Mouse (Mus musculus) frontal cortex, adult (tissue): ENCODE data around the gene Gm43552.
A peak's percentile ranks its signal among the peaks of the same experiment; 100 is the strongest.
"Not testable (repeated sequence)": the region's sequence is repeated elsewhere in the genome, so short reads cannot be mapped to it uniquely, and the experiment has no call there.

Experiments
- ATAC-seq: cut with Nextera tagmentation; 2 replicates; pipeline ENCODE4 v1.9.2; 2017; ENCODE audit warnings: mild to moderate bottlenecking, moderate library complexity, mixed read lengths; ENCODE audit not compliant: low TSS enrichment

The Gm43552 gene

DNA sequence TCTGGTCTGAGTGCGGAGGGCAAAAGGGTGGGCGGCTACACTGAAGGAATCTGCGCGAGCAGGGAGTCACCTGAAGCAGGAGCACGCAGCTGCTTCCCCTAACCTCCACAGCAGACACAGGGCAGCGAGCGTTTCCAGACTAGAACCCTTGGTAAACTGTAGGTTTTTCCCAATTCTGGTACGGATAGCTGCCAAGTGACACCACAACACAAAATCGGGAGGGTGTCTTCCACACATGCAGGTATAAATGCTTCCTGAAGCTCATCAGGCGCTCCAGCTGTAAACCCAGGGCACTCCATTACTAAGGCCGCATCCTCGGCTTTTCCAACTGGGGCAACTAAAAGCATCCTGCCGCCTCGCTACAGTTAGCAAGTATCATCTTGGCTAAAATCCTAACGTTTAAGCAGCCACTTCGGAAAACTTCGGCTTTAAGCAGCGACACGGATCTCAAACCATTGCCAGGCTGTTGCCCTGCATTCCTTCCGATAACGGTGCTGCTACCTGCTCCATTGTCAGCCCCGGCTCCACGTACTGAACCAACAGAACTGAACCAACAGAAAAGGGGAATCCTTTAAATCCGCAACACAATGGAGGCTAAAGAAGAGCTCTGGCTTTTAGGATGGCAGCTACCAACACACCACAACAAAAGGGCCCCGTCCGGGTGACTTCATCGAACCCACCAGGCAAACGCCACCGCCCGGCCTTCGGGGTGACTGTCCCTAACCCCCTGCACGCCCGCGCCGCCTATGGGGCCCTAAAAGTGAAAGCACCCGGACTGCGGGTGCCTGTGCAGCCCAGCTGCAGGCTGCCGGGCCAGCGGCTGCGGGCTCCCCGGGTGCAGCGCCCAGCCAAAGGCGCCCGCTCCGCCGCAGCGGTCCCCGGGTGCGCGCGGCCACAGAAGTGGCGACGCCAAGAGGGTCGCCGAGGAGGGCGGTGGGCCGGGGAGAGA is 592 bp downstream of the Gm43552 start:
- peak; percentile 64 for ATAC-seq

DNA sequence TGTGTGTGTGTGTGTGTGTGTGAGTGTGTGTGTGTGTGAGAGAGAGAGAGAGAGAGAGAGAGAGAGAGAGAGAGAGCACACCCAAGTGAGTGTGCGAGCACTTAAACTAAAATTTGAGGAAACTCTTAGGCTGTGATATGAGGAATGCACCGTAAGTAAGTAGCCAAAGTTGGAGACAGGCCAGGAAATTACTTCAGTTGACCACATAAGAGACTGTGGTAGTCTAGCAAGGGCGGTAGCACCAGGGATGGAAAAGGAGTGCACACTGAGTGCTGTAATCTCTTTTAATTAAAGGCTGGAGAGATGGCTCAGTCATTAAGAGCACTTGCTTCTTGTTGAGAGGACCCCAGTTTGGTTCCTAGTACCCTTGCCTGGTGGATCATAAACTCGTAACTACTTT is 2.8 kb downstream of the Gm43552 start:
- ATAC-seq: no peak

DNA sequence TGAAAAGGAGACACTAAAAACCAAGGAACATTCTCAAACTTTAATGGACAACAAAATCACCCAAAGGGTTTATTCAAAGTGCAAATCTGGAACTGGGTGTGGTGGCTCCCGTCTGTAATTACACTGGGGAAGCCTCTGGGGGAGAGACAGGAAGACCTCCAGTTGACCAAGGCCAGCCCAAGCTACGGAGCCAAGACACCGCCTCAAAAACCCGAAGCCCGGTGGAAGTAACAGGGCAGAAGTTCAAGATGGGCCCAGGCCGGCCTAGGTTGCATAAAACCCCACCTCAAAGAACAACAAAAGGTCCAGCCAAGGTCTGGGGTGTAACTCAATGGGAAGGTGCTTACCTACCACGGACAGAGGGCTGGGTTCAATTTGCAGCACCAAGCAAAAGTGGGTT is 3.9 kb downstream of the Gm43552 start:
- no peak for ATAC-seq

DNA sequence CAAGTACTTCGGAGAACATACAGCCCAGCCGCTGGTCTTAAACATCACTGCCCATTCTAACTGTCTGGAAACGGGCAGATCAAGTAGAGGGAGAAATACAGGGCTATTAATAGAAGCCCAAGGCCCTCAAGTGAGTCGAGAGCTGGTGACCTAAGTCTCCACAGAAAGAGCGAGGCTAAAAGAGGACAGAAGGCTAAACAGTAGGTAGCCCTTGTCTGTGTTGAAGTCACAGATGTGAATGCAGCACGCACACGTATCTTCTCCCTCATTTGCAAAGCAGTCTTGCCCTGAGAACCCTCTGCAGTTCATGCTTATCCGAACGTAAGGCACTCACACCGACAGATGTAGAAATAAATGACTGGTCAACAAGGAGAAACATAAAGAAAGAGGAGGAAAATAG is 5.3 kb downstream of the Gm43552 start:
- no peak for ATAC-seq

DNA sequence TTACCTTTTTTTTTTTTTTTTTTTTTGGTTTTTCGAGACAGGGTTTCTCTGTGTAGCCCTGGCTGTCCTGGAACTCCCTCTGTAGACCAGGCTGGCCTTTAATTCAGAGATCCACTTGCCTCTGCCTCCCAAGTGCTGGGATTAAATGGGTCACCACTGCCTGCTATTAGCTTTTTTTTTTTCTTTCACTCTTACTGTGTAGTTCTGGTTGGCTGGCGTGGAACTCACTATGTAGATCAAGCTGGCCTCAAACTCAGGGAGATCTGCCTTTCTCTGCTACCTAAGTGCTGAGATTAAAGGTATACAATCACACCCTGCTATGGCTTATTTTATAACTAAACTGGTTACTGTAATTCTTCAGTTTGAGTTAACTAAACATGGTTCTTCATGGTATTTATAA is 6.1 kb downstream of the Gm43552 start:
- no peak for ATAC-seq

DNA sequence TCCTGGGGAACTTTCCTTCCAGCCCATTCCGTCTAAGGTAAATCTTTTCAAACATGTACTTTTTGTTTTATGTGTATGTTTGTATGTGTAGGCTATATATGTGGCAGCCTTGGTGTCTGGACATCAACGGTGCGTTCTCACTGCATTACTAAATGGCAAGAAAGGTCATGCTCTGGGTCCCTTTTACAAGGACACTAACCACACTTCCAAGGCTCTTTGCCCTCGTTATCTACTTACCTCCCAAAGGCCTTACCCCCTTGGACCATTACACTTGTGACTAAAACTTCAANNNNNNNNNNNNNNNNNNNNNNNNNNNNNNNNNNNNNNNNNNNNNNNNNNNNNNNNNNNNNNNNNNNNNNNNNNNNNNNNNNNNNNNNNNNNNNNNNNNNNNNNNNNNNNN is 9.6 kb downstream of the Gm43552 start:
- ATAC-seq: no peak

DNA sequence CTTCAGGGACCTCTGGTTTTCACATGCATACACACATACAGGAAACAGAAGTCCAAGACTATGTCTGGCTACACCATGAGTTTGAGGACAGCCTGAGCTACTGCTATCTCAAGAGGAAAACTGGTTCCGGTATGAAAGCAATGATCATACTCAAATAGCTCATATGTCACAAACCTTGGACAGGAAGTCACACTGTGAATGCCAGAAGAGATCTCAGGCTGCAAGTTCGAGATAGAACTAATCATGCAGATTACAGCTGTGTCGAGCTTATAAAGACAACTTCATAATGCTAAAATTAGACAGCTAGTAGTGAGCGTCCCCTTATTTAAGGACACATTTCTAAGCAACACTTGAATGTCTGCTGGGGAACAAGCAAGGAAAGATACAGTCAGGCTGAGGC is 12.1 kb downstream of the Gm43552 start:
- no peak for ATAC-seq

DNA sequence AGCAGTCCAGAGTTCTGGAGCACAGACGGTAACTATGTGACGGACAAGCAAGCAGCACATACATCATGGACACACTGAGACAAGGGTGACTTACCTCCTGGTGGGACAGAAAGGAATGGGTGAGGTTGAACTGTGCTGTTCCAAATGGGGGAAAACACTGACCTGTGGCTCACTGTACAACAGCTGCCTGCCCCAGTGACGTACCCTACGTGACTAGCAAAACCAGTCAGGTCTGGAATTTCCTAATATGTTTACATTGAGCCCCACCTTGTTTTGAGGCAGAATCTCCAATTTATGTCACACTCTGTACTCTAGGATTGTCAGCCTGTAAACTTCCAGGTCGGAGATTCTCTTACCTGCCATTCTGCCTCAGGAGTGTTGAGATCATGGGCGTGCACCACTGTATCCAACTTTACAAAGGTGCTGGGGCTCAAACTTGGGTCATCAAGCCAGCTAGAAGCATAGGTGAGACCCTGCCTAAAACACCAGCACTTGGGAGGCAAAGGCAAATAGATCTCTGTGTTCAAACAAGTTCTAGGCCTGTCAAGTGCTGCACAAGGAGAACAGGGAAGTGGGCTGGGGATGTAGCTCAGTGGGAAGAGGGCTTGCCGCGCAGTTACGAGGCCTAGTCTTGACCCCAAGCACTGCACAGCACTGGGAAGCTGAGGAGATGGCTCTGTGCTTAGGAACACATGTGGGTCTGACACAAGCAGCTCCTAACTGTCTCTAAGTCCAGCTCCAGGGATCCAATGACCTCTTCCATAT is 12.8 kb downstream of the Gm43552 start:
- ATAC-seq: no peak

DNA sequence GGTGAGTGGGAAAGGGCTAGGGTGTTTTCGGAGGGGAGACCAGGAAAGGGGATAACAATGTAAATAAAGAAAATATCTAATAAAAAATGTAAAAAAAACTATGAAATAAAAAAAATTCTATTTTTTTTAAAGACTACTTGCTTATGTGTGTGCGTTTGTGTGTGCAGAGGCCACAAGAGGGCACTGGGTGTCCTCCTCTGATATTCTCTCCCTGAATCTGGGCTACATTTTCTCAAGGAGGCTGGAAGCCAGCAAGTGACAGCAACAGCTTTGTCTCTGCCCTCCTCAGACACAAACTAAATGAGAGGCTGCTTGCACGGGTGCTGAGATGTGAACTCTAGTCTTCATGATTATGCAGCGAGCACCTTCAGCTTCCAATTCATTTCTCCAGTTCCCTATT is 14.4 kb downstream of the Gm43552 start:
- ATAC-seq: no peak

DNA sequence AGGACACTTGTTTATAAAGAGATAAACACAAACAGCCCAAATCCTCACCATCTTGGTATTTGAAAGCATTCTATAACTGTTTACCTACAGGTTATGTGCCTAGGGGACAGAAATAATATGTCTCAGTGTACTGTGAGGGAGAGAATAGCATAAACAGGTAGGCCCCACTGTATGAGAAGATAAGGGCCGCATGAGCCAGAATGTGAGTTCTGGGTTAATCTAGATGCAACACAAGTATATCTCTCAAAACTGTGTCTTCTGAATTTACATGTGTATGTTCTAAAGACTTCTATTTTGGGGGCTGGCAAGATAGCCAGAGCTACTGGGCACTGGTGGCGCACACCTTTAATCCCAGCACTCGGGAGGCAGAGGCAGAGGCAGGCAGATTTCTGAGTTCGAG is 15.9 kb downstream of the Gm43552 start:
- ATAC-seq: not testable (repeated sequence)

DNA sequence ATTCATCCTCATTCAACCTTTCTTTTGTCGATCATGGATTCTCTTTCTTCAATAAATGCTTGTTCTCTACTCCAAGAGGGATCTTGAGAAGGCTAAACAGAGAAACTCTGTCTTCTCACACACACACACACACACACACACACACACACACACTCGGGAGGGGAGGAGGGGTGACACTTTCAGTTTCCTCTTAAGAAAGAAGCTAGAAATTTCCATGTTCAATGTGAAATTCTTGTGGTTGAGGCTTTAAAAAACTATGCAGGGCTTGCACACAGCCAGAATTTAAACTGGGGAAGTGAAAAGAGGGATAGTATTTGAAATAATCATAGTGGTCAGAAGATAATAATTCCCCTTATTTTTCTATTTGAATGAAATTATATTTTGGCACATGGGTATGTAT is 16.8 kb downstream of the Gm43552 start:
- no peak for ATAC-seq

DNA sequence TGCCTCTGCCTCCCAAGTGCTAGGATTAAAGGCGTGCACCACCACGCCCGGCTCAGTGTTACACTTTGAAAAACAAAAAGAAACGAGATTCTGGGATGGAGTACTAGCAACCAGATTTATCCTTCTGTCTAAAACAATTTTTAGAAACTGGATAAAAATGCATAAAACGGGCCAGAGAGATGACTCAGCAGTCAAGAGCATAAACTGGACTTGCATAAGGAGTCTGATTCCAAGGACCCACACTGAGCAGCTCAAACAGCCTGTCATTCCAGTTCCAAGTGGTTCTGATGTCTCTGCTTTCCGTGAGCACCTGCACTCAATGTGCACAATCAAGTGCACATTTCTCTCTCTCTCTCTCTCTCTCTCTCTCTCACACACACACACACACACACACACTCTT is 22.9 kb downstream of the Gm43552 start:
- ATAC-seq: peak; percentile 88

DNA sequence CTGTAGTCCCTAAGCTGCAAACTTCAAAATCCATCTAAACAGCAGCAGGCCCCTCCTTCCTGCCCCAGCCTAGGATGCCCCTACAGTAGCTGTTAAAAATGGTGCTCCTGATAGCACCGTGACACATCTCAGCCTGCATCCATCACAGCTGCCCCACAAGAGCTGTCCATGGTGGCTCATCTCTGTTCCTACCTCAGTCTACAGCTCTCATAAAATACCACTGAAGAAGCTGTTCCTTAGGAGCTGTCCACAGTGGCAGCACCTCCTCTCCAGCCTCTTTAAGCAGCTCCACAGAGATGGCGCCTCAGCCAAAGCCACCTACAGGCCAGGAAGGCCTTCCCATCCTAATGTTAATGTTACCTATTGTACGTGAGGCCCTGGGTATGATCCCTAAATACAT is 25.7 kb downstream of the Gm43552 start:
- ATAC-seq: no peak

DNA sequence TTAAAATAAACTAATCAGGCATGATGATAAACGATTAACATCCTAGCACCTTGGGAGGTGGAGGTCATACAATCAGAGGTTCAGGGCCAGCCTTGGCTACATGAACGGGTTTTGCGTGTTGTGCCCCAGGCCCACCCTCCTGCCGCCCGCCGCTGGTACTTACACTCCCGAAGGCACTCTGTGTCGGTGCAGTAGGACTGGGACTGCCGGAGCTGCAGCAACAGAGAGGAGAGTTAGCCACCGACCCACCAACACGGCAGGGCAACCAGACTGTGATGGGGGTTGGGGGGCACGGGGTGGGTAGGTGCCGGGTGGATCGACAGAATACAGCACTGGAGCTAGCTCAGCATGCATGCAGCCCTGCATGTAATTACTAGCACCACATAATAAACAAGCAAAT is 32.3 kb downstream of the Gm43552 start:
- ATAC-seq: no peak

DNA sequence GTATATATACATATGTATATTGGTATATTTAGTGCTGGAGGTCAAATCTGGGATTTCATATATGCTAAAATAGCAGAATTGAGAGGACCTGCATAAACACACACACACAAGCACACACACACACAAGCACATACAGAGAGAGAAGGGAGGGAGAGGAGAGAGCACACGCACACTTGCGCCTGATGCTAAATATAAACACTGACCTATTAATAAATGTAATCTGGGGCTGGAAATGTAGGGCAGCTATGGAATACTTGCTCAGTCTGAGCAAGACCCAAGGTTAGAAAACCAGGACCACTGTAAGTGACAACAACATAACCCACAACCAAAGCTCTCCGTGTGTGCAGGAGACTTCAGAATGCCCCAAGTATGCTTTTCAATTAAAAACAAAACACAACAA is 33.2 kb downstream of the Gm43552 start:
- no peak for ATAC-seq

DNA sequence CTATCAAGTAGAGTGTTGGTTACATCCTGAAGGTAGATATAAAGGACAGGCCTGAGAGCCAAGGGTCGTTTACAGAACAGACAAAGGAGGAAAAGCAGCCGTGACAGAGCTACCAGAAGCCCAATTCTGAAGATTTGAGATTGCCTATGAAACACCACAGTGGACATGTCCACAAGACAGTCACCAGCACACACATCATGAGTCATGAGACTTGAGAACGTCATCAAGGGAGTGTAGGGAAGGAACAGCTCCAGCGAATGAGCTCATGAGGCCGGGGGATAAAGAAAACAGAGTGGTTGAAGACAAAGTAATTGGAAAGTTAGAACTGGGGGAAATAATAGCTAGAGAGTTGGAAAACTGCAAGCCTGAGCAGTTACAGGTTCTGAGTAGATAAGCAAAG is 34.8 kb downstream of the Gm43552 start:
- ATAC-seq: no peak

DNA sequence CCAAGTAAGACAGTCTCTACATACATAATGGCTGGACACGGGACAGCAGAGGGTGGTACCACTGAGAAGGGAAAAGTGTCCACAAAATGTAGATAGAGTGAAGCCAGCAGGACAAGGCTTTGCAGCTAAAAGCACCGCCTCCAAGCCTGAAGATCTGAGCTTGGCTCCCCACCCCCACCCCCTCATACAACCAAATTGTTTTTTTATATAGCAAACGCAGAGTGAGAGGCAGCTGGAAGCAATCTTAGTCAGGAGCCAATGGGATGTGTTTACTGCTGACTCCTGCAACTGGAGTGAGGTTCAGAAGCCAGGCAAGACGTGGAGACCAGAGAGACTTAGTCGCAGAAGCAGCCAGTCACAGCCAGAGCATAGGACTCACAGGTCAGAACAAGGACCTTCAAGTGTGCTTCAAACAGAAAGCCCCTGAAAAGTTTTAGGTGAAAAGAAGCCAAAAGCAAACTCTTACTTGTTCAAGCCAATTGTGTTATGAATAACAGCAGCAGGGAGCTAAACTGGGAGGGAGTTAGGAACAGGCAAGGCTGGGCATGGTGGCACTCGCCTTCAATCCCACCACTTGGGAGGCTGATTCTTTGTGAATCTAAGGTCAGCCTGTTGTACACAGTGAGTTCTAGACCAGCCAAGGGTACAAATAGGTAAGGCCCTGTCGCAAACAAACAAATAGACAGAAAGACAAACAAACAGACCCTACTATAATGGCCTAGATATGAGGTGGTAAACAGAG is 35.4 kb downstream of the Gm43552 start:
- ATAC-seq: peak; percentile 61

DNA sequence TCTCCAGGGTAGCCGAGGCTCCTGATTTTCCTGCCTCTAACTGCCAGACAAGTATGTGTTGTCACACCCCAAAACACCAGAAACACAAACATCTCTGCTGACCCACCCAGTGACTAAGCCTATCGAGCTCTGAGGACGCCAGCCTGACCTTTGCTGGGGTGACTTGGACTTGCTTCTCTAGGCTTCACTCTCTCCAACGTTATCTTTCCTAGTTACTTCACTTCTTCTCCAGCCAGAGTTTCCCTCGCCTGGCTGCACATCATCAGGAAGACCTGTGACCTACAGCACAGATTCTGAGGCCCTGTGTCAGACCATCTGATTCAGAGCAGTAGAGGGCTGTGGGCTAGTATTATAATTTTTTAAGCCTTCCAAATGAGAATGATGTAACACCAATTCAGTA is 37.9 kb downstream of the Gm43552 start:
- no peak for ATAC-seq

DNA sequence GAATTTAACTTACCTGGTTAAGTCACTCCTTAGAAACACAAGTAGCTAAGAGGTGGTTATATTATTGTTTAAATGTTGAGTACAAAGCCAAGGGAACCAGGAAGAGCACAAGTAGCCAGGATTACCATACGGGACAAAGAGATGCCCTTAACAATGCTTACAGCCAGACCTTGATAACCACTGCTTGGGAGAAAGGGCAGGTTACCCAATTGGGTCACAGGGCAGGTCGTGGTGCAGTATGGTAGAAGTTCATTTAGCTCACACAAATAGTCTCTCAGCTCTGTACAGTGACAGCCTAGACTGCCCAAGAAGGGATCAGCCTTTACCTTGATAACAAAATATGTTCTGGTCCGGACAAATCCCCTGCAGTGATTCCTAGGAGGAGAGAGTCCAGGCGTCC is 43.7 kb downstream of the Gm43552 start:
- no peak for ATAC-seq

DNA sequence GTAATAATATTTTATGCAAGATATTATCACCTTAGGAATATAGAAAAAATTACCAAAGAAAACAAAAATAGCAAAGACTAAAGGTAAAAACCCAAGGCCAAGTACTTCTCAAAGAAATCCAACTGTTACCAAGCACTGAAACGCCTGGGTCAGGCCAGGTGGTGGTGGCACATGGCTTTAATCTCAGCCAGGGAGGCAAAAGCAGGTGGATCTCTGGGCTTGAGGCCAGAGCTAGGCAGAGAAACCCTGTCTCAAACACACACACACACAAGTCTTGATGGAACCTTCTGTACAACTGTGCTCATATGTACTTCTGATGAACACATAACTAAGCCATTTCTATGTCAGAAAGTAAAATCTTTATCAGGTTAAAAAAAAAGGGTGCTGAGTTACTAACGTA is 44.8 kb downstream of the Gm43552 start:
- no peak for ATAC-seq

DNA sequence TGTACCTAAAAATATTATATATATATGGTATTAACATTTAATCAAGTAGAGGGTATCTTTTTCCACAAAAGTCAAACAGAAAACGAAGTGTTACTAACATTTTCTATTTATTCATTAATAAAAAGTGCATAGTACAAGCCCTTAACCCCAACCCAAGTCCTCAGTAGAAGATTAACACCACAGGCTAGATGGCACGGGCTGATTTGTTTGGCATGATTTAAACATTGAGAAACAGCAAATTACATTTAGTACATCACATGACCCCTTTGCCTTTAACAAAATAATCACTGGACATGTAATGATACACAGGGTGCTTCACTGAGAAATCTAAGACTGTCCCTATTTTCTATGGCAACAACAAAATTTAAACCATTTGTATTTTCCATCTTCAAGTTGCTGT is 45.9 kb downstream of the Gm43552 start:
- no peak for ATAC-seq

DNA sequence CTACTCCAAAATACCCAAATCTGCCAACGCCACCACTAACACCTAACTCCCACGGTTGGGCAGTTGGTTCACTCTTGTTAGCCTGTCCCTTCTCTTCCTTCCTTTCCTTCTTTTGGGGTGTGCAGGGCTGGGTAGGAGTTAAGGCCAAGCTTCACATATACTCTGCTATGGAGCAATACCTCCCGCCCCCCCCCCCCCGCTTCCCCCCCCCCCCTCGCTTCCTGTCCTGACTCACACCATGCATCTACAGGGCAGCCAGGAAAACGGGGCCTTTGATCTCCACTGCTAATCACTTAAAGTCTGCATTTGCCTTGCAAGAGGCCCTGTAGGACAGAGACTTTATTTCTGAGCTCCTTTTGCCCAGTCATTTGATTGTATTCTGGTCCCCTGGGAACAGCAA is 47.7 kb downstream of the Gm43552 start:
- ATAC-seq: no peak

DNA sequence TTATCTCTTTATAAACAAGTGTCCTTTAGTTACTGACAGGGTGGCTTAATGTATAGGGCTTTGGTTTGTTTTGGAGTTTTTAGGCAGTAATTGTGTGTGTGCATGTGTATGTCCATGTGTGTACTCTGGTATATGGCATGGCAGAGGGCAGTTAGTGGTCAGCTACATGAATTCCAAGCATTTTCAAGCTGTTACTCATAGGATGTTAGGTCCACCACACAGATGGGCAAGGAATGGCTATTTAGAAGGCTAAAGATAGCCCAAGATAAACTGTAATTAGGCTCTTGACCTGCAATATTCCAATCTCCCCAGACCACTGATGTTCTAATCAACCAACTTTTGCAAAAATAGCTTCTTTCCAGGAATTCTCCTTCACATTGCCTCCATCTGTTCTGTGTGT is 54.6 kb downstream of the Gm43552 start:
- no peak for ATAC-seq
